Mouse (Mus musculus) midbrain, embryonic 13.5 days (tissue): ENCODE measurements at regions not wholly inside any gene's neighbourhood (a gene's known extent, or its start where the extent isn't known, plus 50 kb on each side); places are given as distances from the start of the nearest gene placed in this dataset.

ENCODE experiments used
- ATAC-seq: fragments of 200-750 bp; cut with Nextera tagmentation; 2 replicates; pipeline ENCODE4 v1.8.0; 2017; ENCODE audit warnings: mild to moderate bottlenecking, moderate TSS enrichment, moderate library complexity
- H3K27ac ChIP-seq: fragments of 300-500 bp; sonication (generic); 2 replicates; pipeline ENCODE4 v1.5.1; 2015; ENCODE audit warnings: inconsistent platforms, mild to moderate bottlenecking, moderate library complexity
- H3K27me3 ChIP-seq: fragments of 300-500 bp; sonication (generic); 2 replicates; pipeline ENCODE4 v1.6.1; 2015; ENCODE audit warnings: mild to moderate bottlenecking, inconsistent platforms
- H3K36me3 ChIP-seq: fragments of 300-500 bp; sonication (generic); 2 replicates; pipeline ENCODE4 v1.6.1; 2015; ENCODE audit warnings: mild to moderate bottlenecking, inconsistent platforms
- H3K4me1 ChIP-seq: fragments of 300-500 bp; sonication (generic); replicated peaks from 2 replicates; pipeline ENCODE4 v1.6.1; 2015; ENCODE audit warnings: inconsistent platforms
- H3K4me2 ChIP-seq: fragments of 300-500 bp; sonication (generic); replicated peaks from 2 replicates; pipeline ENCODE4 v1.6.1; 2015; ENCODE audit warnings: moderate library complexity, mild to moderate bottlenecking, inconsistent platforms
- H3K4me3 ChIP-seq: fragments of 300-500 bp; sonication (generic); replicated peaks from 2 replicates; pipeline ENCODE4 v1.5.1; 2015; ENCODE audit warnings: mild to moderate bottlenecking, inconsistent platforms
- H3K9ac ChIP-seq: fragments of 300-500 bp; sonication (generic); replicated peaks from 2 replicates; pipeline ENCODE4 v1.6.1; 2015; ENCODE audit warnings: mild to moderate bottlenecking, inconsistent platforms
- H3K9me3 ChIP-seq: fragments of 300-500 bp; sonication (generic); 2 replicates; pipeline ENCODE4 v1.6.1; 2016; ENCODE audit warnings: mild to moderate bottlenecking, inconsistent platforms
- WGBS: fragments of 180-500 bp; shearing (Covaris S2); methylation state at CpG from one replicate; pipeline ENCODE4 v1.1.7; 2015; 5-methylcytosine and 5-hydroxymethylcytosine counted together

DNA sequence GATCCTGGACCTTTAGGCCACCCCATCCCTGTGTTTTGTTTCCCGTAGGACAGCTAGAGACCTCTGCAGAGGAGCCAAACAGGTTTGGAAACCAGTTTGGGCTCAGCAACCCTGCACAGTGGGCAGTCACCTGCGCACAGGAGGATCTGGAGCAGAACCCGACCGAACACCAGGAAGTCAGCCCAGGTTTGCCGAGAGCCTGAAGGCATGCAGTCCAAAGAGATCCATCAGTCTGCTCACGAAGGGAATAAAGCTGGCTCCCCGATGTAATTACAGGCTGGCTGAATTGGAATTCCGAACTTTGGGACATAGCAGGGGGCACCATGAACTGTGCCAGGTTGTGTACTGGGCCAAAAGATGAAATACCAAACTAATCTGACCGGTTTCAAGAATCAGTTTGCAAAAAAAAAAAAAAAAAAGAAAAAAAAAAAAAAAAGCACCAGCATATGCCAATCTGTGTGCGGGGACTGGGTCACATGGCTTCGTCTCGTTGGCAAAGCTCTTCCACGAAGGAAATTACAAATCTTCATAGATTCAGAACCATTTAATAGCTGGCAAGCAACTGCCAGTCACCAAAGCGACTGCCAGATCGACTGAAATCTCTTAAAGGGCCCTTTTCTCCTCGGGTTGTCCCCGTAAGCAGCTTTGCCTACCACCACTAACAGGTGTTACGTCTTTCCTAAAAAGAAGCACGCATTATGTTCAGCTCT, 137.0 kb upstream of the Dyrk2 start:
- no peak overlapping the region for H3K9ac ChIP-seq
- no peaks in the 10 kb centered on the region for H3K27me3 ChIP-seq
- H3K27ac ChIP-seq: no peak overlapping the region
- no peaks in the 10 kb centered on the region for H3K9me3 ChIP-seq
- H3K36me3 ChIP-seq: no peaks in the 10 kb centered on the region
- H3K4me3 ChIP-seq: no peak overlapping the region
- no peak overlapping the region for H3K4me2 ChIP-seq
- H3K4me1 ChIP-seq: 0 out of 2 replicates have a peak, but pooled peaks cover 3% of the 10 kb centered on the region
- no peak for ATAC-seq
- WGBS: 88% methylated on average over 19 of the region's 19 CpGs

DNA sequence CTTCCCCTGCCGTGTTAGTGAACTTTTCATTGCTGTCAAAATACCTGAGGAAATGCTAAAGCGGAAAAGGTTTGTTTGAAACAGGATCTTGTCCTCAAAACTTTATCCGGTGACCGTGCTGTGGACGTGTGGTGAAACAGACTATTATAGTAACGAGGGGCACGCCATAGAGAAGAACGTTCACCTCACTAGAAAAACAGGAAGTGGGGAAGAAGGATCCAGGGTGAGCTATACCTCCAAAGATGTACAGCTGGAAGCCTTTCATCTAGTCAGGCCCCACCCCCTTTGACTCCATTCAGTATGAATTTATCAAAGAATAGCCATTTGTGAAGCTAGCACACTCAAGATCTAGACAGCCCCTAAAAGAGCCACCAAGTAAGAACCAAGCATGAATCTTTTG, 135.5 kb upstream of the Dyrk2 start:
- H3K27ac ChIP-seq: no peak overlapping the region
- no peaks in the 10 kb centered on the region for H3K36me3 ChIP-seq
- no peak for ATAC-seq
- H3K9ac ChIP-seq: no peak overlapping the region
- H3K27me3 ChIP-seq: no peaks in the 10 kb centered on the region
- no peak overlapping the region for H3K4me3 ChIP-seq
- H3K9me3 ChIP-seq: no peaks in the 10 kb centered on the region
- 92% methylated on average over 8 of the region's 8 CpGs for WGBS
- no peak overlapping the region for H3K4me2 ChIP-seq
- no peaks in the 10 kb centered on the region for H3K4me1 ChIP-seq

DNA sequence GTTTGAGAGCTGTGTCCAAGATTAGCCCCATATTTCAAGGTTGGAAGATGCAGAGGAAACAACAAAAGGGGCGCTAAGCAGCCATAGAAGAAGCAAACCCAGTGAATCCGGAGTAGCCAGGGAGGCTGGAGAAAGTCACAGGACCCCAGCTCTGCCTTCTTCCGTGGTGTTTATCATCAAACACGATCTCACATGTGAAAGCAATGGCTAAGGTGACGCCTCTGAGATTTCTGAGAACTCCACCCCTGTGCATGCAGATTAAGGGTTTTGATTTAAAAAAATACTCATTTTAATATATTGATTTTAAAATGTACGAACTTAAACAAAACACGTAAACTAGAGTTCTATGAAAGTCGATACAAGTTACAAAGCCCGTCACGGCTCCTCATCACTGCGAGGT, 134.4 kb upstream of the Dyrk2 start:
- 92% methylated on average over 11 of the region's 11 CpGs for WGBS
- no peaks in the 10 kb centered on the region for H3K27me3 ChIP-seq
- ATAC-seq: no peak
- no peak overlapping the region for H3K4me2 ChIP-seq
- no peak overlapping the region for H3K4me3 ChIP-seq
- no peaks in the 10 kb centered on the region for H3K4me1 ChIP-seq
- H3K27ac ChIP-seq: no peak overlapping the region
- no peaks in the 10 kb centered on the region for H3K36me3 ChIP-seq
- H3K9ac ChIP-seq: no peak overlapping the region
- no peaks in the 10 kb centered on the region for H3K9me3 ChIP-seq

DNA sequence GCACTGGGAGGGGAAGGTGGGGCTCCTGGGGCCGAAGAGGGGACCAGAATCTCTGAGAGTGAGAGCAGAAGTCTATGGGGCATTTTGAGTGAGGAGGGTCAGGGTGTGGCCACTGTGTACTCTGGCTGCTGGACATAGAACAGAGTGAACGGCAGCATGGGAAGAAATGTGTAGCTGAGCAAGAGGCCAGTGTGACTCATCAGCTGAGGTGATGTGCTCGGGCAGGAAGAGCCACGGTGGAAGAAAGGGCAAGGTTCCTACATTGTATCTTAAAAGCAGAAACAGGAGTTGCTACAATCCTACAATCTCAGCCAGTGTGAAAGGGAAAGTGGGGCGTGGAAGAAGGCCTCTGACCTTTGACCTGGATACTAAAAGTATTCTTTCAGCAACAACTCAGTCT, 133.8 kb upstream of the Dyrk2 start:
- Histone ChIP-seq H3K36me3 (no peaks in the 10 kb centered on the region), H3K9me3 (no peaks in the 10 kb centered on the region), H3K9ac (no peak overlapping the region), H3K27ac (no peak overlapping the region), H3K27me3 (no peaks in the 10 kb centered on the region), H3K4me3 (no peak overlapping the region), H3K4me1 (no peaks in the 10 kb centered on the region), H3K4me2 (no peak overlapping the region)
- 64% methylated on average over 5 of the region's 5 CpGs for WGBS
- no peak for ATAC-seq

GRCm38 (mm10) chr10:119003042-119003441, 133.0 kb upstream of the Dyrk2 start:
- WGBS: 94% methylated on average over 2 of the region's 2 CpGs
- Histone ChIP-seq H3K36me3 (no peaks in the 10 kb centered on the region), H3K4me1 (no peaks in the 10 kb centered on the region), H3K4me3 (no peak overlapping the region), H3K9me3 (no peaks in the 10 kb centered on the region), H3K9ac (no peak overlapping the region), H3K27ac (no peak overlapping the region), H3K27me3 (no peaks in the 10 kb centered on the region), H3K4me2 (no peak overlapping the region)
- no peak for ATAC-seq

DNA sequence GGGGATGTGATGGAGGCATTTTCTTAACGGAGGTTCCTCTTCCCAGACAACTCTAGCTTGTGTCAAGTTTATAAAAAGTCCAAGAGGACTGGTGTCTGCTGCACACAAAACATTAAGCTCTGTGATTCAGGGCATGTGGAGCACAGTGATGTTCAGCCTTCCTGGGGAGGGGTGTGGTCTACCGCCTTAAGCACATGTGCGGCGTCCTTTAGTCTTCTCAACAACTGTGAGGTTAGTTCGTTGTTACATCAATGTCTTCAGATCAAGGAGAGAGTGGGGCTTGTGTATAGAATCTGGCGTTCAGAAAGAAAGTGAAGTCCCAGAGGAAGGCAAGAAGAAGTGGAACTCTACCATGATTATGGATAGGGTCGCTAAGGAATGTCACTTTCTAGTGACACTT, 131.9 kb upstream of the Dyrk2 start:
- no peaks in the 10 kb centered on the region for H3K36me3 ChIP-seq
- H3K4me3 ChIP-seq: no peak overlapping the region
- no peaks in the 10 kb centered on the region for H3K4me1 ChIP-seq
- H3K27ac ChIP-seq: no peak overlapping the region
- no peak for ATAC-seq
- H3K9ac ChIP-seq: no peak overlapping the region
- no peaks in the 10 kb centered on the region for H3K27me3 ChIP-seq
- H3K4me2 ChIP-seq: no peak overlapping the region
- no peaks in the 10 kb centered on the region for H3K9me3 ChIP-seq
- WGBS: 92% methylated on average over 7 of the region's 7 CpGs

DNA sequence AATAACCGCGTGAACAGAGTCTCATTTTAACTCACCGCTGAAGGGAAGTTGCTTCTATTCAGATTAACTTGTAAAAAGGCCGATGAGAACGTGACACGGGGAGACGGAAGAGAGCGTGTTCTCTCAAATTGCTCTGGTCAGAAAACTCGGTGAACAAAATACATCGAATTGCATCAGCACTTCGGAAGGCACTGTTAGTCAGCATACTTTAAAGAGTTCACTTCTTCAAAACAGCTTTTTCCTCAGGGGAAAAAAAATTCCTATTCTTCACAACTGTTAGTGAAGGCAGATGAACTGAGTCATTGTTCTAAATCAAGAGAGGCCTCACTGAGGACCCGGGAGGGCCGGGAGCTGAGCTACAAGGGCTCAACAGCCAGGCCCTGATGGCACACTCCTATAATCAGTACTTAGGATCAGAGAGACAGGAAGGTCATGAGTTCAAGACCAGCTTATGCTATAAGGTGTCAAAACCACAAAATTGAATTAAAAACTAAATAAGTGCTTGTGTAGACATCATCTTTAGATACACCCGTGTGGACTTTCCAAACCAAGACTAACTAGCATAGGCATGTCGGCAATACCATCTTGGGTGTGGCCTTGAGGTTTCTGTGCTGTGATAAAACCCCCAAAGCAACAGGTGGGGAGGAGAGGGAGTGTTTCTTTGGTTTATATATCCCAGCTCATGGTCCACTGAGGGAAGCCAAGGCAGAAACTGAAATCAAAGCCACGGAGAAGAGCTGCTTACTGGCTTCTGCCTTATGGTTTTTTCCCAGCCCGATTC, 131.2 kb upstream of the Dyrk2 start:
- Histone ChIP-seq H3K27ac (no peak overlapping the region), H3K9me3 (no peaks in the 10 kb centered on the region), H3K4me3 (no peak overlapping the region), H3K4me1 (no peaks in the 10 kb centered on the region), H3K9ac (no peak overlapping the region), H3K27me3 (no peaks in the 10 kb centered on the region), H3K36me3 (no peaks in the 10 kb centered on the region), H3K4me2 (no peak overlapping the region)
- ATAC-seq: no peak
- WGBS: 87% methylated on average over 17 of the region's 17 CpGs

DNA sequence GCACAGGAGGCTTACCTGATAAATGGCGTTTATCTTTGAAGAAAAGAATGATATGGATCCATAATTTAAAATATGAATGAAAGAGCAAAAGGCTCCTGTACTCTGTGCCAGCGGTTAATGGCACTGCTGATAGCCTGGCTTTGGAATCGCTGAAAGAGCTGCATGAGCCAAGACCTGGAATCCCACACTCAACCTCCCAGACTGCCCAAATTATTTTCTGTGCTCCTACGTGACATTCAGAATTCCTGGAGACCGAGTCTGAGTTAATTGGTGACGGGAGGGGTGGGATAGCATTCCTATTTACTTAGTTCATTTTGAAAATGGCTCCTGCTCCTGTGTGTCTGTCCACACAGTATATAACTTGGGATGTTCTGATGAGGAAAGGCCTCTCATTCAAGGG, 129.0 kb upstream of the Dyrk2 start:
- Histone ChIP-seq H3K27me3 (no peaks in the 10 kb centered on the region), H3K27ac (no peak overlapping the region), H3K9ac (no peak overlapping the region), H3K36me3 (no peaks in the 10 kb centered on the region), H3K4me2 (no peak overlapping the region), H3K4me1 (no peaks in the 10 kb centered on the region), H3K4me3 (no peak overlapping the region), H3K9me3 (no peaks in the 10 kb centered on the region)
- no peak for ATAC-seq
- WGBS: 89% methylated on average over 6 of the region's 6 CpGs

GRCm38 (mm10) chr10:118997034-118997433, 127.0 kb upstream of the Dyrk2 start:
- H3K9ac ChIP-seq: no peak overlapping the region
- no peaks in the 10 kb centered on the region for H3K4me1 ChIP-seq
- no peaks in the 10 kb centered on the region for H3K36me3 ChIP-seq
- H3K27ac ChIP-seq: no peak overlapping the region
- H3K4me2 ChIP-seq: no peak overlapping the region
- ATAC-seq: no peak
- H3K9me3 ChIP-seq: no peaks in the 10 kb centered on the region
- H3K4me3 ChIP-seq: no peak overlapping the region
- WGBS: 92% methylated on average over 2 of the region's 2 CpGs
- no peaks in the 10 kb centered on the region for H3K27me3 ChIP-seq

GRCm38 (mm10) chr10:118993819-118994574, 124.0 kb upstream of the Dyrk2 start:
- H3K4me2 ChIP-seq: no peak overlapping the region
- H3K9me3 ChIP-seq: no peaks in the 10 kb centered on the region
- no peak overlapping the region for H3K9ac ChIP-seq
- no peak overlapping the region for H3K4me3 ChIP-seq
- no peaks in the 10 kb centered on the region for H3K27me3 ChIP-seq
- H3K36me3 ChIP-seq: no peaks in the 10 kb centered on the region
- no peak overlapping the region for H3K27ac ChIP-seq
- 54% methylated on average over 15 of the region's 15 CpGs for WGBS
- ATAC-seq: no peak
- no peaks in the 10 kb centered on the region for H3K4me1 ChIP-seq

DNA sequence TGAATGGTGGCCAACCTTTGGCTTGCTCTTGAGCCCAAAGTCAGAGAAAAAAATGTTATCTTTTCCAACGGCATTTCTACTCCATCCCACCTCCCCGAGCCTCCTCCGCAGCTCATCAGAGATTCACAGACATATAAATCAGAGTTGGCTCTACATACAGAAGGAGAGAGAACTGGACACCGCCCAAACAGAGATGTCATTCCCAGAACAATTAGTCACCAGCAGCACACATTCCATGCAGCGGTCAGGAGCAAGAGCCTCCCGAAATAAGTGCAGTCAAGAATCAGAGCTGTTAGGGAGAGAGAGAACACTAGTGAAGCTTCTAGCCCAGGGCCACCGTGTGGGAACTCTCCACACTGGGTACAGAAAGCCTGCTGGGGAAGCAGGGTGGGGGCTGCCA, 121.2 kb upstream of the Dyrk2 start:
- ATAC-seq: no peak
- no peak overlapping the region for H3K4me2 ChIP-seq
- no peak overlapping the region for H3K9ac ChIP-seq
- no peaks in the 10 kb centered on the region for H3K4me1 ChIP-seq
- H3K27ac ChIP-seq: no peak overlapping the region
- no peaks in the 10 kb centered on the region for H3K27me3 ChIP-seq
- no peaks in the 10 kb centered on the region for H3K9me3 ChIP-seq
- WGBS: 90% methylated on average over 7 of the region's 7 CpGs
- no peaks in the 10 kb centered on the region for H3K36me3 ChIP-seq
- H3K4me3 ChIP-seq: no peak overlapping the region

GRCm38 (mm10) chr10:118990500-118990899, 120.5 kb upstream of the Dyrk2 start:
- Histone ChIP-seq H3K4me2 (no peak overlapping the region), H3K4me1 (no peaks in the 10 kb centered on the region), H3K27ac (no peak overlapping the region), H3K9me3 (no peaks in the 10 kb centered on the region), H3K9ac (no peak overlapping the region), H3K36me3 (no peaks in the 10 kb centered on the region), H3K27me3 (no peaks in the 10 kb centered on the region), H3K4me3 (no peak overlapping the region)
- 88% methylated on average over 6 of the region's 6 CpGs for WGBS
- no peak for ATAC-seq
